Mouse (Mus musculus) retina, postnatal 1 day (tissue): ENCODE results near the gene Kif5c.

ENCODE experiments used
- DNase-seq: peaks from one replicate; pipeline ENCODE4 v3.0.0-alpha.2; 2012

The Kif5c gene

GRCm38 (mm10) chr2:49625581-49625980 is 6.5 kb downstream of the Kif5c start:
- DNase-seq = no peak

DNA sequence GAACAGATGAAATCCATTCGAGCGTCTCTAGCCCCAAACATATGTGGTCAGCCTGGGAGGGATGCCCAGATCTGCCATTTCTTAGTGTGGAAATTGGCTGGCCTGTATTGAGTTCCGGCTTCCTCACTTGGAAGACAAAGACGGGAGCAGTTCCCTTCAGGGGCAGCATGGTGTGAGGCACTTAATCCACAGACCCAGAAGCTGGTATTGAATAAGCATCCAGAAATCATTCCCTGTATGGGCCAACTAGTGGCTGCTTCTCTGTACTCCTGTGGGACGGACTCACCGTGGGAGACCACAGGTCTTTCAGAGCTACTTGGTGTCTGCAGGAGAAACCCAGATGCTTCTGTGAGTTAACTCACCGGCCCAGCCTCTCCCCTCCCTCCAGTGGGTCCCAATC is 8.5 kb downstream of the Kif5c start:
- no peak for DNase-seq

DNA sequence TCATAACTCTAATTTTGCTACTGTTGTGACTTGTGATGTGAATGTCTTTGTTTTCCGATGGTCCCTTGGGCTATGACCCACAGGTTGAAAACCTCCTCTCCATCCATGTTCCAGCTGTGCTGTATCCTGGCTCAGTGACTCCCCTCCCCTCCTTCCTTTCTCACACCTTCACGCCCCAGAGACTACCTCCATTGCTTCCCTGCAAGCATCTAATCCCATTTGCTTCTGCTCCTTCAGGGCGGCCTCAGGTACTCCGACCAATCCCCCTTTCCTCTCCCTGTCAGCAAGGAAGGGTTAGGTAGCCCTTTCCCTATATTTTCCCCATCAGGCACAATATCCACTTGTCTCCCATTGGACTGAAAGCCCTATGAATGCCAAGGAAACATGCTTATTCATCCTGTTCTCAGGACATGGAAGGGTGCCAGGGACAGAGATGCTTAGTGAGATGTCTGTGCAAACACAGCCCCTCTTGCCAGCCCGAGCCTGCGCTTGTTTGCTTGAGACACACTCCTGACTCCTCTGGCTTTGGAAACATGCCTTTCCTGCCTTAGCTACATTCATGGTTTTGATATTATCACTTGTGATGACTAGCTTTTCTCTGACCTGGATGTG is 9.1 kb downstream of the Kif5c start:
- no peak for DNase-seq

DNA sequence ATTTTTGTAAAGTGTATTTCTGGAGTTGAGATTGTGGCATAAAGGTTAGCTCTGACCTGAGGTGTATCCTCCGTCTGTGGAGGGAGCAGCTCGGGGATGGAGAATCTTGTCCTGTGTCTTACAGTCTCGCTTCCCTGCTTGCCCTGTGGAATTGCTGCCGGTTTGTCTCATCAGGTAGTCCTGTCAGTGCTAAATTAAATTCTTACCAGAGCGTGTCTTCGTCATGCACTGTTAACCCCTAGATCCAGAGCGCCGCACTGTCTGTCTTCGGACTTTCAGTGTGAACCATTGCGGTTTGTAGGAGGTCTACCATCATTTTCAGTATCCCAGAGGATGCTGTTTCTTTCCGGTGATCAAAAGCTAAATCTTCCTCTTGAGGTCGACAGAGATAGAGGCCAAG is 10.1 kb downstream of the Kif5c start:
- no peak for DNase-seq

- no peak for DNase-seq
These were observed 11.5 kb downstream of the Kif5c start for GRCm38 (mm10) chr2:49630636-49631035.

GRCm38 (mm10) chr2:49633231-49633630 is 14.1 kb downstream of the Kif5c start:
- DNase-seq = peak; percentile 71

GRCm38 (mm10) chr2:49642761-49643160 is 23.7 kb downstream of the Kif5c start:
- no peak for DNase-seq

GRCm38 (mm10) chr2:49643756-49644155 is 24.7 kb downstream of the Kif5c start:
- no peak for DNase-seq

- no peak for DNase-seq
These were observed 28.5 kb downstream of the Kif5c start for GRCm38 (mm10) chr2:49647591-49647990.

GRCm38 (mm10) chr2:49648344-49648743 is 29.2 kb downstream of the Kif5c start:
- DNase-seq = no peak

DNA sequence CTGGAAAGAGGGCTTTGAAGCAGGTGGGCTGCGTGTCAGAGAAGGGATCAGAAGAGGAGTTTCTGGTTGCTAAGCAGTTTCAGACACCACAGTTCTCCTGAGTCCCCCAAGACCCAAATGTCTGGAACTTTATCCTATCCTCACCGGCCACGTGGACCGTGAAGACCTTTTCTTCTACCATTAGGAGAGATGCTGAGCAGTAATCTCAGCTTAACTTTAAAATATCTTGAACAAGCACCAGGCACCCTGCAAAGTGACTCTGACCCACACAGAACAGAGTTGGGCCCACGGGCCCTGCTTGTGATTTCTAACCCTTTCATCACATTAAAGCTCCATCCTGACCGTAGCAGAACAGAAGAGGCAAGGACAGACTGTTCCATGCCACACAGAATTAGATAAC is 29.7 kb downstream of the Kif5c start:
- DNase-seq = no peak

- no peak for DNase-seq
These were observed 30.1 kb downstream of the Kif5c start for GRCm38 (mm10) chr2:49649211-49649610.

- DNase-seq = no peak
These were observed 32.6 kb downstream of the Kif5c start for GRCm38 (mm10) chr2:49651737-49652136.

DNA sequence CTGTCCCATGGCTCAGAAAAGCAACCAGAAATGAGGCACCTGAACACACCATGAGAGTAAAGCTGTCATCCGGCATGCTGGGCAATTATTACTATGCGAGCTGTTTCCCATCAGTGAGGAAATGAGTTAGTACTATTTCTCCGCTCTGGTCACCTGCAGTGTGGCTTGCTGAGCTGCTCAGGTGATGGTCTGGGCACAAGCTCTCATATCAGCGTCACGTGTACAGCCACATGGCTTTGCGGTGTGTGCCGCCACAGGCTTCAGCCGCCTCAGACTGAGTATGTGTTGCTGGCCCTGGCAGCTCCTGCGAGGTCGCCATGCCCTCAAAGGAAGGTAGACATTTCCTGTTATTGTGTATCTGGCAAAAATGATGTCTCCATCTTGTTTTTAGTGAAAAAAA is 35.5 kb downstream of the Kif5c start:
- no peak for DNase-seq

GRCm38 (mm10) chr2:49655195-49655873 is 36.2 kb downstream of the Kif5c start:
- DNase-seq = peak; percentile 52

- DNase-seq = no peak
These were observed 36.7 kb downstream of the Kif5c start for GRCm38 (mm10) chr2:49655874-49656195.

GRCm38 (mm10) chr2:49656988-49657387 is 37.9 kb downstream of the Kif5c start:
- no peak for DNase-seq

- DNase-seq = no peak
These were observed 38.6 kb downstream of the Kif5c start for GRCm38 (mm10) chr2:49657666-49658065.

- DNase-seq = no peak
These were observed 39.9 kb downstream of the Kif5c start for GRCm38 (mm10) chr2:49658988-49659387.

GRCm38 (mm10) chr2:49659964-49660363 is 40.9 kb downstream of the Kif5c start:
- DNase-seq = peak; percentile 27

GRCm38 (mm10) chr2:49660375-49660923 is 41.4 kb downstream of the Kif5c start:
- no peak for DNase-seq

GRCm38 (mm10) chr2:49661348-49661747 is 42.2 kb downstream of the Kif5c start:
- no peak for DNase-seq

DNA sequence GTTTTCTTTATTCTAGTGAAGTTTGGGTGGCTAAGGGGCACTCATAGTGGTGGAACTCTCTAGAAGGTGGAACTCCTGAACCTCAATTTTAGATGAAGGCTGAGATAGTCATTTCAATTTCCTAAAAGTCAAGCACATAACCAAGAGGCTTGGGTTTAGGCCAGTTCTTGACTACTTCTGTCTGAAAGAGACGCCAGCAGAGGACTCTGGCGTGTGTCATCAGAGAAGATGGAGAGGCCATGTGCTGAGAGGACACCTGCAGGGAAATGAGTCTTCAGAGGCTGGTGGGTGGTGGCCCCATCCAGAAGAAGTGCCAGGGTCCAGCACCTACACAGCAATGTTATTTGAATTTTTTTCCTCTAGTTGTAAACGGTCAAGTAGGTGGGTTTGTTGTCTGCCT is 42.8 kb downstream of the Kif5c start:
- DNase-seq = no peak

DNA sequence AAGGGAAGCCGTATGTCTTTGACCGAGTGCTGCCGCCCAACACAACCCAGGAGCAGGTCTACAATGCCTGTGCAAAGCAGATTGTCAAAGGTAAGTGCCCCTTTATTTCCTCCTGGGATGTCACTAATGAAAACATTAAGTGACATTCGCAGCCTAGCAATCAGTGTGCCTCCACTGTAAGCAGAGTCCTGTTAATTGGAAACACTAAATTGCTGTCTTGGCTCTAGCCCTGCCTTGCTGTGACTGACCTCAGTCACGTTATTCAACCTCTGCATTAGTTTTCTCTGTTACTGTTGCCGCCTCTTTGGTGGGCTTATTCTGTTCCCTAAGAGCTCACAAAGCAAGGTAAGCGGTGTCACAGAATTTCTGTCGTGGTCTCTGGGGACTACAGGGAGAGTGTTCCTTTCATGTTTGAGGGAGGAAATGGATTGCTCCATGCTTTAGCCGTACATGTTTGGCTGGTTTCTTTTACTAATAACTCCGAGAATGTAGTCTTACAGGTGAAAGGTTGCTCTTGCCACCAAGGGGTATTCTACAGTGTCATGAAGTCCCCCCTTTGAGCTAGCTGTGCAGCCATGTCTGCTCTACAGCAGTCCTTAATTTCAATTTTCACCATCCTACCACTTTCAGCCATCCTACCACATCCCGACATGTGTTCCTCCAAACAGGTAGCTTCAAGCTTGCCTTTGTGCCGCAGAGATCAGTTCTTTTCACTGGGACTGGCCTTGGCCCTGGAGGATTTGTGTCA is 52.8 kb downstream of the Kif5c start:
- no peak for DNase-seq
